Mouse (Mus musculus): Measurements from ENCODE around the gene Iqsec1.

Iqsec1 gene

GRCm38 (mm10) chr6:90608186-90608585 lies 380.3 kb downstream of the Iqsec1 start:
- TF ChIP-seq GATA4 (IDR thresholded peaks at IDR 0.05; ENCODE audit: insufficient replicate concordance, low read length): no peak

GRCm38 (mm10) chr6:90607196-90607595 lies 381.3 kb downstream of the Iqsec1 start:
- TF ChIP-seq GATA4 (IDR thresholded peaks at IDR 0.05; ENCODE audit: insufficient replicate concordance, low read length): no peak

- TF ChIP-seq GATA4 (IDR thresholded peaks at IDR 0.05; ENCODE audit: insufficient replicate concordance, low read length): no peak
Observed at GRCm38 (mm10) chr6:90606538-90606937, 381.9 kb downstream of the Iqsec1 start.
